Mouse (Mus musculus) frontal cortex, postnatal 25 days (tissue): ENCODE measurements around the gene Ryk.

Experiments used
- DNase-seq, 2 experiments: peaks; one replicate each; pipeline ENCODE4 v3.0.0; 2022; ENCODE audit warnings: low spot score in 2 of 2

Ryk gene

DNA sequence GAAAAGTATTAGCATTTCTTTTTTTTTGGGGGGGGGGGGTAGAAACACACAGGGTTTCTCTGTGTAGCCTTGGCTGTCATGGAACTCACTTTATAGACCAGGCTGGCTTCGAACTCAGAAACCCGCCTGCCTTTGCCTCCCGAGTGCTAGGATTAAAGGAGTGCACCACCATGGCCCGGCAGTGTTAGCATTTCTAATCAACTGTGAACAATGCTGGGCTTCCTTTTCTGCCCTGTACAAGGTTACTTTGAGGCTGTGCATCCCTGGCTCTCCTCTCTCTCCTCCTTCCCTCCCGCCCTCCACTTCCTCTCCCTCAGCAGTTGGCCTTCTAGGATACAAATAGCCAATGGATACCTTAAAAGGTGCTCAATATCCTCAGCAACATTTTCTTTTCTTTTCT is 114.0 kb downstream of the Ryk start:
- DNase-seq, result no peak

DNA sequence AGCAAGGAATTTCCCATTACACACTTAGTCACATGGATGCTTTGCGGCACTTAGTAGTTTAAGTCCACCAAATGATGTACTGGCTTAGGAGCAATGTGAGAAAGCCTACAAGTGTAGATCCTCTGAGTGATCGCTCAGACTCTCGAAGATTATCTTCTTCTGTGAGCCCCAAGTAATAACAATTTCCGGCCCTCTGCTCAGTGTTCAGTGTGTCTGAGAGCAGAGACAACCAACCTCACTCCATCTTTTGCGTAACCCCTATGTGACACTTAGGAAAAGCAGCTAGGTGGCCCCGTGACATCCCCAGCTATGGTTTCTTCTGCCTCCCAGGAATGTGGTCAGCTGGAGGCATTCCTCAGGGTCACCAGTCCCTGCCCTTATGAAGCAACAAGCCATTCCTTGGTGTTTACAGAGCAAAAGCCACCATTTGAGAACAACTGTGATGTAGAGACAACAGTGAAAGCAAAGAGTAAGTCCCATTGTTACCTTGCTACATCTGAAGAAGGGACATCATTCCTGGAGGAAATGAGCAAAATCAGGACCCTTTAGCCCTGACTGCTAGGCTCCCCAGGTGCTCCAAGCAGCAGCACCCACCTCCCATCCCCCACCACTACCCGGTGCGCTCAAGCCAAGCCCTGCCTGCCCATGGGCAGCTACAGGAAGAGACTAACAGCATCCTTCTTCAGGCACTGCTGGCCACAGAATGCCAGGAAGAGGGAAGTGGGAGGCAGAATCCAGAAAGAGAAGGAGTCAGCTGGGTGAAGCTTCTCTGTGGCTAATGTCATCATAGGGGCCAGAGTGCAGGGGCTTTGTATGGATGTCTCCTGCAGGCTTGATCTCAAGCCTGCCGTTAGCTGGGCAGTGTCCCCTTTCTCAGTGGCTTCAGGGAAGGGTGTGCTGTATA is 116.6 kb downstream of the Ryk start:
- no peak for DNase-seq

DNA sequence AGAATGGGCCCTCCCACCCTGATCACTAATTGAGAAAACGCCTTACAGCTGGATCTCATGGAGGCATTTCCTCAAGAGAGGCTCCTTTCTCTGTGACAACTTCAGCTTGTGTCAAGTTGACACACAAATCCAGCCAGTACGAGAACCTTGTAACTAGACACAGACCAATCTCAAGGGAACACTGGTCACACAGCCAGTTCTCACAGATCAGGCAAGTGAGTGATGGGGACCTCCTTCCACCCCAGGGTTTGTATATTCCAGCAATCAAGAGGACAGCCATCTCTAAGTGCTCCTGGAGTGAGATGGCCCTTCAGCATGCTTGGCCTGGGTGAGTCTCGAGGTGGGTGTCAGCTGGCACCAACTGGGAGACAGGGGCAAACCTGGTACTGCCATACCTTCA is 121.1 kb downstream of the Ryk start:
- DNase-seq, result no peak
